Mouse (Mus musculus): Measurements from ENCODE around the gene Acp6. TPM values are rescaled to one million over a fixed set of nuclear protein-coding genes. Genes with fewer than 3 reads are reported as not detected.
A peak's percentile ranks its signal among the peaks of the same experiment; 100 is the strongest.

Acp6 gene
- total RNA-seq, 4 experiments from 2014 or later: 31.7 to 40.8 (median 37.7) TPM

- DNase-seq (ENCODE audit: low spot score in 2 of 2): peak; percentile 39 to 66
Measured at GRCm38 (mm10) chr3:97185098-97185860, 26.7 kb downstream of the Acp6 start.

DNA sequence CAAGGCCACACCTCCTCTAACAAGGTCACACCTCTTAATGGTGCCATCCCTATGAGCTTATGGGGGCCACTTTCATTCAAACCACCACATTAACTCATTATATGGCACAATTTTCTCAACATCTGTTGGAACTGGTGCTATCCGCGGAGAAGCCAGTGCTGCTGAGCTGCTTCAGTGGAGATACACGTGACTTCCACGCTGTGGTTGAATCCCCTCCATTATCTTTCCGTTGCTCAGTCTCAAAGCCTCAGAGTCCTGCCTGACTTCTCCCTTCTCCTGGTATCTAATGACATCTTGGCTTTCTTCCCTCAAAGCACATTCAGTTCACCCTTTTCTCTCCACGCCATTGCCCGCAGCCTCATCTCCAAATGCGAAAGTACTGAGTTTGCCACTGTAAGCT lies 38.0 kb downstream of the Acp6 start:
- no peak for DNase-seq (ENCODE audit: low spot score in 2 of 2)

DNA sequence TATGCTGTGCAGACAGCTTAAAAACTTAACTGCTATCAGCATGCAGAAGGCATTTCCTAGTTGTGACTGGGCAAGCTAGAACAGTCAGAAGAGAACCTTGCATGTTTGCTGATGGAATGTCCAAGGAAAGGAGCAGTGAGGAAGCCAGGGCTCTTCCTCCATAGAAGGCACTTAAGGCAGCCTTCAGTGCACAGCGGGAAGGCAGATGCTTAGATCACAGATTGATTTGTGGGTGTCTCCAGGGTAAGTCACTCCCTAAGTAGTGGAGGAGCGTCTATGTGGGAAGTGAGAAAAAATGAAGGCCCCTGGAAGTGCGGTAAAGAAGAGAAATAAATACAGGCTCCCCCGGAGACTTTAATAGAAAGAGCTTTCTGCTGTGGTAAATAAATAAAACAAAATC lies 40.7 kb downstream of the Acp6 start:
- no peak for DNase-seq (ENCODE audit: low spot score in 2 of 2)

GRCm38 (mm10) chr3:97201943-97202342 lies 43.4 kb downstream of the Acp6 start:
- DNase-seq (ENCODE audit: low spot score in 2 of 2): peak in 1 of 2 experiments; percentile 44

- no peak for DNase-seq (ENCODE audit: low spot score in 2 of 2)
Measured at GRCm38 (mm10) chr3:97203880-97204279, 45.3 kb downstream of the Acp6 start.

DNA sequence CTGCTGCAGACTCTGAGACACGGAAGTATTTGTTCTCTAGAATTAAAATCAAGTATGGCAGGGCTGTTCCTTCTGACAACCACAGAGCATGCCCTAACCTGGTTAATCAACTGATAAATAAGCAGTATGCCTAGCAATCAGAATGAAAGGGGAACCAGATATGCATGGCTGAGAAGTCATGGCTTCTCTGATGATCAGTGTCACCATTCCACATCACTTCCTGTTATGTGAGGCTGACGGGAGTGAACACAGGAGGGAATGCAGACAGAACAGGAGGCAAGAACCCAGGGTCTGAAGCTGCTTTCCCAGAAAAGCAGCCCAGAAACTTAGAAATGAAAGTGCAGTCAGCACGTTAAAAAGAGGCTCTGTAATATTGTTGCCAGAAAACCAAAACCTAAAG lies 47.9 kb downstream of the Acp6 start:
- no peak for DNase-seq (ENCODE audit: low spot score in 2 of 2)

GRCm38 (mm10) chr3:97209351-97209750 lies 50.8 kb downstream of the Acp6 start:
- no peak for DNase-seq (ENCODE audit: low spot score in 2 of 2)

DNA sequence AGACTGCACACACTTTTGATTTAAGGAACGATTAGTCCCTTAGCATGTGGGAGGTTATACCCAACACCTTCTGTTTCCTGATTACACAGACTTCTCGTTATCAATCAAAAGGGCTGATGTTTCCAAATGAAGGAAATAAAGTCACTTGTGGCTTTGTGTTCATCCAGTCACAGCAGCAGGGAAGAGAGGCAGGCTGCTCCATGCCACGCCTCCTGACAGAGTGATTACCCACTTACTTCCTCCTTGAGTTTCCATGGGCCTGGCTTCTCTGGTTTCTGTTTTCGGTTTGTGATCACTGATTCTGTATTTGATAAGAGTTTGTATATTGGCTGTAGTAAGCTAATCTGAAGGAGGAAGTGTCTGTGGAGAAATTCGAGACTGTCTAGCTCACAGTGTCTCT lies 52.6 kb downstream of the Acp6 start:
- DNase-seq (ENCODE audit: low spot score in 2 of 2): no peak

DNA sequence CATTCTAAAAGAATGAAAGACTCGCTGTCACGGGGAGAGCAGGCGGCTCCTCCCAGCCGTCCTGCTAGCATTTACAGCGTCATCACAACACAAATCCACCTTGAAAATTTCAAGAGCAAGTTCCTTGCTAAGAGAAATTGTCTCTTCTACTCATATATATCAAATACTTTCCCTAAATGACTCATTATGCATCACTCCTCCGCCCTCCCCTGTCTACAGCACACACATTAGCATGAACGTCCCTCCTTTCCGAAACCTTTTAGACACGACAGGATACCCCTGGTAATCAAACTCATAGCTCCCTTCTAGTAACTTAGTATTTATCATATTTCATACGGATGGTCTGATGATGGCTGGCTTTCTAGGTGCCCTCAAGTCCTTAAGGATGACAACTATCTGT lies 55.3 kb downstream of the Acp6 start:
- DNase-seq (ENCODE audit: low spot score in 2 of 2): no peak

DNA sequence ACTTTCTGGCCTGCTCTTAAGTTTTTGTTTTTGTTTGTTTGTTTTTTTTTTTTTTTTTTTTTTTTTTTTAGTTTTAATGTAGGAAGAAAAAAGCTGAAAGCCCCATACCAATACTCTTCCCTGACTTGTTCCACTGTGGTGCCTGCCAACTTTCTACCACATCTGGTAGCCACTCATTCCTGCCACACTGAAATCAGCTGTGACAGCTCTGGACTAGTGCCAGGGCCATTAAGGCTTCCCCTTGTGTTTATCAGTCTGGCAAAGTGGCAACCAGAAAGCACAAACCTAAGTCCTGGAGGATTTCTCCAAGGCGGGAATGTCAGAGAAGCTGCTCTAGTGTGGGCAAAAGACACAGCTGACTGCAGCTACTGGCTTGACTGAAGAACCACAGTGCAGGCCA lies 55.9 kb downstream of the Acp6 start:
- DNase-seq (ENCODE audit: low spot score in 2 of 2): no peak

GRCm38 (mm10) chr3:97215526-97215925 lies 56.9 kb downstream of the Acp6 start:
- no peak for DNase-seq (ENCODE audit: low spot score in 2 of 2)

GRCm38 (mm10) chr3:97223261-97223660 lies 64.7 kb downstream of the Acp6 start:
- no peak for DNase-seq (ENCODE audit: low spot score in 2 of 2)

- no peak for DNase-seq (ENCODE audit: low spot score in 2 of 2)
Measured at GRCm38 (mm10) chr3:97225231-97225630, 66.7 kb downstream of the Acp6 start.

DNA sequence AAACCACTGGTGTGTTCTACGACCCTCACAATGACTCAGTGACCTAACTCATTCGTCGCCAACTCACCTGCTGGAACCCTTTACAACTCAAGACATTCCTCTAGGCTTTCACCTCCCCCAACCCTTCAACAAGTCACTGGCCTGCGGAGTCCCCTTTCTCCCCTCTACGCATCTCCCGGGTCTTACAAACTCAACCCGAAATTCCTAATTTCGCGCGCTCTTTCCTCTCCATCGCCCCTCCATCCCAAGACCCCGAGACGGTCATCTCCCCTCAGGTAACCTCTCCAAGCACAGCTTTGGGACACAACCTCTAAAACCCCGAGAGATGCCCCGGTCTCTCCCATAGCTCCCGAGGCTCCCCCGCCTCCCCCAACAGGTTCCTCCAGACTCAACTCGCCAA lies 68.1 kb downstream of the Acp6 start:
- DNase-seq (ENCODE audit: low spot score in 2 of 2): no peak

Other genes starting within 250 kb of the Acp6 start
- gene Gja8, start 232.8 kb upstream of the Acp6 start, total RNA-seq (2022): not detected
- gene Bcl9, start 139.1 kb downstream of the Acp6 start, total RNA-seq (2022): 10 to 100 TPM; 59.3 to 69.9 (median 65.3) TPM

Data from layer of hippocampus, adult 8-10 months (tissue).